Mouse (Mus musculus) hindbrain, postnatal 0 days (tissue): ENCODE measurements around the gene Gm6169. TPM values are rescaled to one million over a fixed set of nuclear protein-coding genes. Genes with fewer than 3 reads are reported as not detected.

Experiments used
- ATAC-seq: fragments of 200-750 bp; cut with Nextera tagmentation; 2 replicates; pipeline ENCODE4 v1.8.0; 2017; ENCODE audit warnings: mild to moderate bottlenecking, moderate TSS enrichment, moderate library complexity
- DNase-seq: peaks from one replicate; pipeline ENCODE4 v3.0.0-alpha.2; 2015; ENCODE audit warnings: low spot score
- H3K27ac ChIP-seq: fragments of 300-500 bp; sonication (generic); 2 replicates; pipeline ENCODE4 v1.5.1; 2014; ENCODE audit warnings: mild to moderate bottlenecking
- H3K27me3 ChIP-seq: fragments of 300-500 bp; sonication (generic); 2 replicates; pipeline ENCODE4 v1.6.1; 2014; ENCODE audit warnings: low read length, mixed read lengths; ENCODE audit not compliant: insufficient read depth
- H3K36me3 ChIP-seq: fragments of 300-500 bp; sonication (generic); 2 replicates; pipeline ENCODE4 v1.6.1; 2014; ENCODE audit warnings: low read length, mixed read lengths; ENCODE audit not compliant: insufficient read depth
- H3K4me1 ChIP-seq: fragments of 300-500 bp; sonication (generic); 2 replicates; pipeline ENCODE4 v1.6.1; 2014; ENCODE audit warnings: antibody characterized with exemption, low read length, mixed read lengths; ENCODE audit not compliant: insufficient read depth
- H3K4me2 ChIP-seq: fragments of 300-500 bp; sonication (generic); 2 replicates; pipeline ENCODE4 v1.6.1; 2014; ENCODE audit warnings: low read depth, mild to moderate bottlenecking, low read length, moderate library complexity, mixed read lengths
- H3K4me3 ChIP-seq: fragments of 300-500 bp; sonication (generic); 2 replicates; pipeline ENCODE4 v1.5.1; 2014; ENCODE audit warnings: low read length
- H3K9ac ChIP-seq: fragments of 300-500 bp; sonication (generic); replicated peaks from 2 replicates; pipeline ENCODE4 v1.6.1; 2014; ENCODE audit warnings: mild to moderate bottlenecking, low read length, moderate library complexity, mixed read lengths
- H3K9me3 ChIP-seq: fragments of 300-500 bp; sonication (generic); 2 replicates; pipeline ENCODE4 v1.6.1; 2016; ENCODE audit warnings: low read length, mixed read lengths
- CTCF ChIP-seq: IDR thresholded peaks from 2 replicates; pipeline ENCODE4 v1.5.1; 2016; ENCODE audit warnings: antibody characterized with exemption, control low read depth, low read depth
- WGBS: fragments of 180-500 bp; shearing (Covaris S2); extraction: QIAGEN DNeasy Blood & Tissue Kit; methylation state at CpG from one replicate; pipeline ENCODE4 v1.1.7; 2014; 5-methylcytosine and 5-hydroxymethylcytosine counted together
- polyA plus RNA-seq: library from polyadenylated mRNA; unstranded; fragments of >200 nt; fragmentation: Nextera tagmentation; extraction: Ambion mirVana; gene quantifications from 2 replicates; pipeline ENCODE4 v1.2.1, GENCODE M21; 2015
- total RNA-seq: library from RNA; depleted of rRNA; stranded (reverse); fragments of >200 nt; gene quantifications from 2 replicates; pipeline ENCODE4 v1.2.3, GENCODE M21; 2014

The Gm6169 gene
- total and polyA plus RNA-seq, 2 experiments from 2014 or later: 0.37 to 1.3 TPM

- Histone ChIP-seq H3K9me3 (no peaks in the 10 kb centered on the region), H3K27ac (no peak overlapping the region), H3K27me3 (no peaks in the 10 kb centered on the region), H3K4me1 (no peaks in the 10 kb centered on the region), H3K4me2 (no peak overlapping the region), H3K4me3 (no peak overlapping the region), H3K36me3 (no peaks in the 10 kb centered on the region), H3K9ac (no peak overlapping the region)
- no peak for DNase-seq
- 89% methylated on average over 2 of the region's 2 CpGs for WGBS
- TF ChIP-seq CTCF: no peak
- ATAC-seq: no peak
Observed at GRCm38 (mm10) chr13:97063431-97063830, 35.6 kb downstream of the Gm6169 start.

- Histone ChIP-seq H3K9me3 (no peaks in the 10 kb centered on the region), H3K4me1 (no peaks in the 10 kb centered on the region), H3K27me3 (no peaks in the 10 kb centered on the region), H3K9ac (no peak overlapping the region), H3K27ac (no peak overlapping the region), H3K36me3 (no peaks in the 10 kb centered on the region), H3K4me3 (no peak overlapping the region), H3K4me2 (no peak overlapping the region)
- no peak for TF ChIP-seq CTCF
- peak; percentile 24 for DNase-seq
- no peak for ATAC-seq
- 75% methylated on average over 3 of the region's 3 CpGs for WGBS
Observed at GRCm38 (mm10) chr13:97062151-97062550, 36.9 kb downstream of the Gm6169 start.

DNA sequence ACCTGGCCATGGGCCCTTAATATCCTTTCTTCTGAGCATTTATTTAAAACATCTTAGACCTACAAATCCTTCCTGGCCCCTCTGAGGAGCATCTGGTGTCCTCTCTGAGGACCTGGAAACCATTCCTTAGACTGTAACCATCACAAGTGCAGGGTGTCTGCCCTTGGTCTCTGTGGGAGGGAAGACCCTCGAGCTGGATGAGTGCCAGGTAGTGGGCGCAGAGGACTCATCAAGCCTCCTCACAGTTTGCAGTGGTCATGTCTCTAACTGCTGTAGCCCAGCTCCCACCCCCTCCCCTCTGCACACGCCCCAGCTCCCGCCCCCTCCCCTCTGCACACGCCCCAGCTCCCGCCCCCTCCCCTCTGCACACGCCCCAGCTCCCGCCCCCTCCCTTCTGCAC is 38.7 kb downstream of the Gm6169 start:
- no peaks in the 10 kb centered on the region for H3K9me3 ChIP-seq
- 63% methylated on average over 2 of the region's 8 CpGs for WGBS

DNA sequence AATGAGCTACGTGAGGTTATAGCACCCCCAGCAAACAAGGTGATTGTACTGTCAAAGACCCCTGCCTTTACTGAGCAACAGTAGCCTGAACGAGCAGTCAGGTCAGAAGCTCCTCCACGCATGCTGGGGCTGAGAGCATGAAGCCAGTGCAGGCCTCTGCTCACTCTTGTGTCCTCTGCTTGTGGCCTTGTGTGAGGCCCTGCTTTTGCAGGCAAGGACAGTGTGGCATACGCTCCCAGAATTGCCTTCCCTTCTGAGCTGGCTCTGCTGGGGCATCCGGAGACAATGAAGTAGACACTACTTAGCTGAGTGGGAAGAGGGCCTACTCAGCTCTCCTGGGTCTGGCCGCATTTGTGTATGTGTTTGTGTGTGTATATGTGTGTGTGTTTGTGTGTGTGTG is 39.3 kb downstream of the Gm6169 start:
- Histone ChIP-seq H3K4me1 (no peaks in the 10 kb centered on the region), H3K27ac (no peak overlapping the region), H3K36me3 (no peaks in the 10 kb centered on the region), H3K9me3 (no peaks in the 10 kb centered on the region), H3K4me2 (no peak overlapping the region), H3K4me3 (no peak overlapping the region), H3K9ac (no peak overlapping the region), H3K27me3 (no peaks in the 10 kb centered on the region)
- WGBS: 91% methylated on average over 6 of the region's 6 CpGs
- DNase-seq (no peak), ATAC-seq (no peak)
- no peak for TF ChIP-seq CTCF

More for the DNA sequence above, 38.7 kb downstream of the Gm6169 start:
- DNase-seq (no peak), ATAC-seq (no peak)
- Histone ChIP-seq H3K4me1 (no peaks in the 10 kb centered on the region), H3K36me3 (no peaks in the 10 kb centered on the region), H3K27me3 (no peaks in the 10 kb centered on the region), H3K27ac (no peak overlapping the region), H3K4me3 (no peak overlapping the region), H3K9ac (no peak overlapping the region), H3K4me2 (no peak overlapping the region)
- TF ChIP-seq CTCF: no peak

- Histone ChIP-seq H3K27me3 (no peaks in the 10 kb centered on the region), H3K4me1 (no peaks in the 10 kb centered on the region), H3K4me3 (no peak overlapping the region), H3K27ac (no peak overlapping the region), H3K36me3 (no peaks in the 10 kb centered on the region), H3K9me3 (no peaks in the 10 kb centered on the region), H3K9ac (no peak overlapping the region), H3K4me2 (no peak overlapping the region)
- 57% methylated on average over 4 of the region's 4 CpGs for WGBS
- DNase-seq: no peak
- no peak for TF ChIP-seq CTCF
- no peak for ATAC-seq
Observed at GRCm38 (mm10) chr13:97057817-97058216, 41.2 kb downstream of the Gm6169 start.

DNA sequence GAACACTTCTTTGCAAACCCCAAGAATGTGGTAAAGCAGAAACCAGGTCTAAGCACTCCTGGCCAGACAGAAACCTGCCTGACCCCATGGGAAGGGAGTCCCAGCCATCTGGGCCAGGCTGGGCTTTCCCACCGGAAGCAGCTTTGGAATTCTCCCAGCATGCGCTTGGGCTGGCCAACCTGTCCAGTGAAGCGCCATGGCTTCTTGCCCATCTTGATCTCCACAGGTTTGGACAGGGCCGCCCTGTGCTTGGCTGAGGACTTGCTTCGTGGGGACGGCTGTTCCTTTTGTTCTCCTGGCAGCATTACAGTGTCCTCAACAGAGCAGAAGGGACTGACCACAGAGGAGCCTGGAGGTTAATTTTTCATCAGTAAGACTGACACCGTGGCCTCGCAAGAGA is 45.2 kb downstream of the Gm6169 start:
- TF ChIP-seq CTCF: no peak
- H3K27ac ChIP-seq: no peak overlapping the region
- H3K27me3 ChIP-seq: no peaks in the 10 kb centered on the region
- no peak overlapping the region for H3K4me2 ChIP-seq
- DNase-seq (peak; percentile 70), ATAC-seq (peak; percentile 64)
- 44% methylated on average over 8 of the region's 8 CpGs for WGBS
- H3K4me3 ChIP-seq: no peak overlapping the region
- no peaks in the 10 kb centered on the region for H3K4me1 ChIP-seq
- H3K36me3 ChIP-seq: no peaks in the 10 kb centered on the region
- no peaks in the 10 kb centered on the region for H3K9me3 ChIP-seq
- H3K9ac ChIP-seq: no peak overlapping the region

DNA sequence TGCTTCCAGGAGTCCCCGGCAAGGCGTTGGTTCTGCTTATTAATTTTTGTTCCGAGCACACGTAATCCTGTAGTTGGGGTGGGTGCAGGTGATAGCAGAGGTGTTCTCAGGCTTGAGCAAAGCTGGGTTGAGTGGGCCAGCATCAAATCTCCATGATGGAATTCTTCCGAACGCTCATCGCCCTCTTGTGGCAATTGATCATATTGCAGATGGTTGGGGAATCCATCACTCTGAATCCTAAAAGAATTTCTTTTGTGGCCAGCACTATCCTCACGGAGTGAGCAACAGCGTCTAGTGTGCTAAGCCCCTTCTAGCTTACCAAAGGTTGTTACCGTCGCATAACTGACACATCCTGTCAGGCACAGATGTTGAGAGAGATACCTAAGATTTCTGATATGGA is 46.4 kb downstream of the Gm6169 start:
- ATAC-seq (peak; percentile 63; the same call in 1 of the 2 replicates), DNase-seq (peak; percentile 91)
- Histone ChIP-seq H3K4me2 (no peak overlapping the region), H3K36me3 (no peaks in the 10 kb centered on the region), H3K9me3 (no peaks in the 10 kb centered on the region), H3K4me1 (no peaks in the 10 kb centered on the region), H3K4me3 (no peak overlapping the region), H3K27me3 (no peaks in the 10 kb centered on the region), H3K9ac (no peak overlapping the region), H3K27ac (no peak overlapping the region)
- TF ChIP-seq CTCF: peak; percentile 91
- 16% methylated on average over 11 of the region's 11 CpGs for WGBS
